Mouse (Mus musculus) megakaryocyte-erythroid progenitor cell, adult 5 weeks (primary cell): Measurements from ENCODE around the gene Plcb1. TPM values are rescaled to one million over a fixed set of nuclear protein-coding genes. Genes with fewer than 3 reads are reported as not detected.

Experiments
- polyA plus RNA-seq: library from polyadenylated mRNA; stranded (reverse); fragments of >175 nt; gene quantifications from 2 replicates; pipeline ENCODE4 v1.2.3, GENCODE M21; 2012

The Plcb1 gene
- polyA plus RNA-seq: 0.19 and 0.38 TPM in 2 replicates

DNA sequence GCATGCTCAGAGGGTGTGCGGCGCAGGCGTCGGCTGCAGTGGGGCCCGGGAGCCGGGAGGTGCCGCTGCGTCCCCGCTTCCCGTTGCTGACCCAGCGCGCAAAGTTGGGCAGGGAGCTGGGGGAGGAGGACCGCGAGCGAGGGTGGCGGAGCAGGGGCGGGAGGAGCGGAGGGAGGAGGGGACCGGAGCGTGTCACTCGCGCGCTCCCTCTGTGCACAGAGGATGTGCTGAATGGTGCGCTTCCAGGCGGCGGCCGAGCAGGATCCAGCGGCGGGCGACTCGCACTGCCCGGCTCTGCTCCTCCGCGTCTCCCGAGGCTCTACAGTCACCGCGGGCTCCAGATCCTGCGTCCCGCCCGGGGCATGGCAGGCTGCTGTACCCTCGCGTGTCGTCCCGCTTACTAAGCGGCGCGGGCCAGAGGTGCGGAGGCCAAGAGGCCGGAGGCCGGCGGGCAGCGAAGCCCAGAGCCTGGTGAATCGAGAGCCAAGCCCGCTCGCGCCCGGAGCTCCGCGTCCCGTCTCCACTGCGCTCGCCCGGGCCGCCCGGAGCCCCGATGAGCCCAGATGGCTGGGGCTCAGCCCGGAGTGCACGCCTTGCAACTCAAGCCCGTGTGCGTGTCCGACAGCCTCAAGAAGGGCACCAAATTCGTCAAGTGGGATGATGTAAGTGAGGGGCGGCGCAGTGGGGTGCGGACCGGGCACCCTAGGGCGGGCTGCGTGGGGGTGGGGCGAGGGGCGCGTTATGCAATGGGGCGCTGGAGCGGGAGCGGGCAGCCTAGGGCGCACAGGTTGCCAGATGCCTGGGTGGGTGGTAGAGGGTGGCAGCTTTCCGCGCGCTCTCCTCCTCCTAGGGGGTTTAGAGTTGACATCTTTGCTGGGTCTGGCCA, at the start of gene Plcb1:
TSS of gene Plcb1 (plus strand) at position 98 of the 886 bp plus-strand sequence.

Other genes with a start within 250 kb of the Plcb1 start
- not detected in 2 replicates for gene Hao1, start 231.7 kb upstream of the Plcb1 start, polyA plus RNA-seq
- 6.8 and 8.6 TPM in 2 replicates for gene Tmx4, start 141.9 kb upstream of the Plcb1 start, polyA plus RNA-seq